Mouse (Mus musculus) kidney, postnatal 36 days (tissue): ENCODE measurements at regions not wholly inside any gene's neighbourhood (a gene's known extent, or its start where the extent isn't known, plus 50 kb on each side); places are given as distances from the start of the nearest gene placed in this dataset.

Source experiments
- DNase-seq, 2 experiments: peaks; one replicate each; pipeline ENCODE4 v3.0.0; 2021 to 2022; ENCODE audit warnings: mixed read lengths in 2 of 2

- DNase-seq, result no peak
These were observed 418.0 kb upstream of the 9430069I07Rik start for GRCm38 (mm10) chr15:34775714-34776113.

DNA sequence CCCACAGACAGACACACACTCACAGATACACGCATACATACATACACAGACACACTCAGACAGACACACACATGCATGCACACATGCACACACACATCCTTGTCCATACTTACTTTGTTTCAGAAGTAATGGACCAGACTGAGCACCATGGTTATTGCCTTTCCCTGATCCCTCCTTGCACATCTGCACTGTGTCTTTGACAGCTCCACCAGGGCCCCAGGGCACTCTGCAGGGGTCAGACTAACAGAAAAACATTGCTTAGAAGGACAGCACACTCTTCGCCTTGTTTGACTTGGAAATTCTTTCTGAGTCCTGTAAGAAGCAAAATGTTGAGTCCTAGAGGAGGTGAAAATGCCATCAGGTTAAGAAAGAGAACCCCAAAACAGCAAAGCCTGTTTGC lies 394.1 kb upstream of the 9430069I07Rik start:
- DNase-seq, result no peak

- DNase-seq, result no peak
These were observed 393.3 kb upstream of the 9430069I07Rik start for GRCm38 (mm10) chr15:34751021-34751420.

GRCm38 (mm10) chr15:34747111-34747510 lies 389.4 kb upstream of the 9430069I07Rik start:
- no peak for DNase-seq

DNA sequence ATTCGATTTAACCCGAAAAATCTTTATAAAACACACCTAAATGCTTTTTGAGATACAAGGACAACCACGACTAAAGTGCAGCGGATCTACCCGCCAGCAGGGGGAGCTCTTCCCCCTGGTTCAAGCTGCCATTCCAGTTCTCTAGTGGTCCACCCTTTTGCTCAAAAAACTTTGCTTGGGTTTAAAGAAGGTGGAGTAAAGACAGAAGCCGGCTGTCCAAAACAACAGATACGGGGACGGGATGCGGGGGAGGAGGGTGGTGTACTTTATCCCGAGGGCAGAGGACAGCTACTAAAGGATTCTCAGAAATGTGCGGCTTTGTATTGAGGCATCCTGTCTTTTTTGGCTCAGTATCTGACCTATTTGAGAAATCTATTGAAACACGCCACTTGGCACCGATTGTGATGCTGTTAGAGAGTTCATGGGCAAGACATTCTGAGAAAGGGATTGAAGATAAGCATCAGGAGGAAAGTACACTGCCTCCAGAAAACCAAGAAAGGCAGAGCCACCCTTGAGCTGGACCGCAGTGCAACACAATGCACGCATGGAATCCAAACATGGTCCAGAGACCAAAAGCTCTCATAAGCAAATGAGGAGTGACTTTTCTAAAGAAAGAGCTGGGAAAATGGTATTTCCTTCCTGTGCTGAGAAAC lies 385.6 kb upstream of the 9430069I07Rik start:
- DNase-seq, result peak; percentile 23 to 74

- DNase-seq, result no peak
These were observed 383.8 kb upstream of the 9430069I07Rik start for GRCm38 (mm10) chr15:34741488-34741887.
